Mouse (Mus musculus): ENCODE measurements around the gene Oat. TPM values are rescaled to one million over a fixed set of nuclear protein-coding genes. Genes with fewer than 3 reads are reported as not detected.
A peak's percentile ranks its signal among the peaks of the same experiment; 100 is the strongest.

Gene Oat
- polyA plus RNA-seq, 1 experiment from 2014 or later = 406 TPM

GRCm38 (mm10) chr7:132585695-132586491, 9.7 kb upstream of the Oat start:
- Histone ChIP-seq H3K4me3 (replicated peaks) (no peak overlapping the region), H3K27ac (no peak overlapping the region), H3K27me3 (replicated peaks) (no peaks in the 10 kb centered on the region), H3K4me1 (no peaks in the 10 kb centered on the region), H3K4me2 (no peak overlapping the region), H3K36me3 (no peaks in the 10 kb centered on the region), H3K9ac (no peak overlapping the region), H3K9me3 (no peaks in the 10 kb centered on the region)
- 53% methylated on average over 3 of the region's 3 CpGs for WGBS
- no peak for ATAC-seq (ENCODE audit: insufficient read depth, low FRiP score, low read depth)

GRCm38 (mm10) chr7:132581441-132581840, 5.2 kb upstream of the Oat start:
- no peaks in the 10 kb centered on the region for H3K27me3 ChIP-seq (replicated peaks)
- peaks cover 3% of the 10 kb centered on the region; the same call in 1 of the 2 replicates for H3K4me1 ChIP-seq
- 89% methylated on average over 2 of the region's 2 CpGs for WGBS
- H3K9ac ChIP-seq = no peak overlapping the region
- no peak for ATAC-seq (ENCODE audit: insufficient read depth, low FRiP score, low read depth)
- H3K4me3 ChIP-seq (replicated peaks) = no peak overlapping the region
- H3K36me3 ChIP-seq = no peaks in the 10 kb centered on the region
- no peaks in the 10 kb centered on the region for H3K9me3 ChIP-seq
- no peak overlapping the region for H3K27ac ChIP-seq
- H3K4me2 ChIP-seq = no peak overlapping the region

GRCm38 (mm10) chr7:132580511-132580910, 4.3 kb upstream of the Oat start:
- WGBS = 52% methylated on average over 6 of the region's 6 CpGs
- H3K36me3 ChIP-seq = no peaks in the 10 kb centered on the region
- H3K4me2 ChIP-seq = no peak overlapping the region

GRCm38 (mm10) chr7:132576891-132577290, 693 bp upstream of the Oat start:
- H3K27me3 ChIP-seq (replicated peaks) = no peaks in the 10 kb centered on the region
- peak overlapping the region; percentile 78 for H3K4me2 ChIP-seq
- no peaks in the 10 kb centered on the region for H3K36me3 ChIP-seq
- peak overlapping the region; percentile 70 for H3K4me3 ChIP-seq (replicated peaks)
- peaks cover 15% of the 10 kb centered on the region for H3K4me1 ChIP-seq
- ATAC-seq (ENCODE audit: insufficient read depth, low FRiP score, low read depth) = no peak
- peak overlapping the region; percentile 97 for H3K27ac ChIP-seq
- peak overlapping the region; percentile 22; the same call in 1 of the 2 replicates for H3K9ac ChIP-seq
- WGBS = 49% methylated on average over 4 of the region's 4 CpGs
- H3K9me3 ChIP-seq = no peaks in the 10 kb centered on the region

More at GRCm38 (mm10) chr7:132580511-132580910, 4.3 kb upstream of the Oat start:
- H3K9ac ChIP-seq = no peak overlapping the region
- no peak overlapping the region for H3K27ac ChIP-seq
- H3K9me3 ChIP-seq = no peaks in the 10 kb centered on the region
- H3K4me3 ChIP-seq (replicated peaks) = no peak overlapping the region
- H3K4me1 ChIP-seq = peaks cover 4% of the 10 kb centered on the region; the same call in 1 of the 2 replicates
- H3K27me3 ChIP-seq (replicated peaks) = no peaks in the 10 kb centered on the region
- ATAC-seq (ENCODE audit: insufficient read depth, low FRiP score, low read depth) = no peak

GRCm38 (mm10) chr7:132575623-132576022, 575 bp downstream of the Oat start:
- ATAC-seq (ENCODE audit: insufficient read depth, low FRiP score, low read depth) = peak; percentile 82
- peak overlapping the region; percentile 78 for H3K4me2 ChIP-seq
- H3K27ac ChIP-seq = peak overlapping the region; percentile 97
- H3K4me1 ChIP-seq = peaks cover 18% of the 10 kb centered on the region
- WGBS = under 1% methylated on average over 13 of the region's 13 CpGs
- peak overlapping the region; percentile 70 for H3K4me3 ChIP-seq (replicated peaks)
- H3K9ac ChIP-seq = peak overlapping the region; percentile 70
- no peaks in the 10 kb centered on the region for H3K27me3 ChIP-seq (replicated peaks)
- H3K36me3 ChIP-seq = no peaks in the 10 kb centered on the region
- no peaks in the 10 kb centered on the region for H3K9me3 ChIP-seq

- peak overlapping the region; percentile 12 for H3K4me3 ChIP-seq (replicated peaks)
- H3K27ac ChIP-seq = no peak overlapping the region; the same call in 1 of the 2 replicates
These were observed 1.6 kb downstream of the Oat start for GRCm38 (mm10) chr7:132574646-132575045.

GRCm38 (mm10) chr7:132573205-132573604, 3.0 kb downstream of the Oat start:
- Histone ChIP-seq H3K4me3 (replicated peaks) (no peak overlapping the region), H3K9ac (no peak overlapping the region)

More at GRCm38 (mm10) chr7:132574646-132575045, 1.6 kb downstream of the Oat start:
- Histone ChIP-seq H3K4me2 (peak overlapping the region; percentile 24; the same call in 1 of the 2 replicates), H3K9ac (no peak overlapping the region), H3K4me1 (peaks cover 28% of the 10 kb centered on the region), H3K27me3 (replicated peaks) (no peaks in the 10 kb centered on the region), H3K36me3 (no peaks in the 10 kb centered on the region), H3K9me3 (no peaks in the 10 kb centered on the region)
- ATAC-seq (ENCODE audit: insufficient read depth, low FRiP score, low read depth) = no peak
- WGBS = 46% methylated on average over 5 of the region's 5 CpGs

GRCm38 (mm10) chr7:132572738-132573137, 3.5 kb downstream of the Oat start:
- H3K36me3 ChIP-seq = peaks cover 11% of the 10 kb centered on the region; the same call in 1 of the 2 replicates
- no peak overlapping the region for H3K4me3 ChIP-seq (replicated peaks)
- no peak for ATAC-seq (ENCODE audit: insufficient read depth, low FRiP score, low read depth)
- H3K9me3 ChIP-seq = no peaks in the 10 kb centered on the region
- no peak overlapping the region for H3K4me2 ChIP-seq
- H3K27ac ChIP-seq = no peak overlapping the region
- no peak overlapping the region for H3K9ac ChIP-seq
- H3K4me1 ChIP-seq = peaks cover 30% of the 10 kb centered on the region
- 65% methylated on average over 3 of the region's 3 CpGs for WGBS
- no peaks in the 10 kb centered on the region for H3K27me3 ChIP-seq (replicated peaks)

More at GRCm38 (mm10) chr7:132573205-132573604, 3.0 kb downstream of the Oat start:
- no peaks in the 10 kb centered on the region for H3K9me3 ChIP-seq
- no peak overlapping the region for H3K4me2 ChIP-seq
- 67% methylated on average over 6 of the region's 6 CpGs for WGBS
- peaks cover 11% of the 10 kb centered on the region; the same call in 1 of the 2 replicates for H3K36me3 ChIP-seq
- no peak overlapping the region for H3K27ac ChIP-seq
- ATAC-seq (ENCODE audit: insufficient read depth, low FRiP score, low read depth) = no peak
- no peaks in the 10 kb centered on the region for H3K27me3 ChIP-seq (replicated peaks)
- peaks cover 30% of the 10 kb centered on the region for H3K4me1 ChIP-seq

GRCm38 (mm10) chr7:132571481-132571880, 4.7 kb downstream of the Oat start:
- ATAC-seq (ENCODE audit: insufficient read depth, low FRiP score, low read depth) = no peak
- H3K9ac ChIP-seq = no peak overlapping the region
- H3K4me1 ChIP-seq = peaks cover 28% of the 10 kb centered on the region
- H3K9me3 ChIP-seq = no peaks in the 10 kb centered on the region
- H3K27me3 ChIP-seq (replicated peaks) = no peaks in the 10 kb centered on the region
- H3K27ac ChIP-seq = peak overlapping the region; percentile 21; the same call in 1 of the 2 replicates
- 68% methylated on average over 8 of the region's 8 CpGs for WGBS
- peak overlapping the region; percentile 19; the same call in 1 of the 2 replicates for H3K4me2 ChIP-seq
- H3K36me3 ChIP-seq = peaks cover 11% of the 10 kb centered on the region; the same call in 1 of the 2 replicates
- H3K4me3 ChIP-seq (replicated peaks) = no peak overlapping the region

GRCm38 (mm10) chr7:132570071-132570470, 6.1 kb downstream of the Oat start:
- WGBS = 73% methylated on average over 5 of the region's 5 CpGs
- Histone ChIP-seq H3K36me3 (peaks cover 11% of the 10 kb centered on the region), H3K4me2 (no peak overlapping the region), H3K9me3 (no peaks in the 10 kb centered on the region), H3K9ac (no peak overlapping the region), H3K27ac (no peak overlapping the region), H3K4me1 (peaks cover 23% of the 10 kb centered on the region), H3K4me3 (replicated peaks) (no peak overlapping the region), H3K27me3 (replicated peaks) (no peaks in the 10 kb centered on the region)
- no peak; the same call in 1 of the 2 replicates for ATAC-seq (ENCODE audit: insufficient read depth, low FRiP score, low read depth)

- no peak overlapping the region for H3K27ac ChIP-seq
- H3K9ac ChIP-seq = no peak overlapping the region
- H3K27me3 ChIP-seq (replicated peaks) = no peaks in the 10 kb centered on the region
- H3K4me1 ChIP-seq = peaks cover 20% of the 10 kb centered on the region
- 92% methylated on average over 6 of the region's 6 CpGs for whole genome bisulfite sequencing
- no peaks in the 10 kb centered on the region for H3K9me3 ChIP-seq
- H3K4me2 ChIP-seq = no peak overlapping the region
- no peak for ATAC-seq (ENCODE audit: insufficient read depth, low FRiP score, low read depth)
- H3K4me3 ChIP-seq (replicated peaks) = no peak overlapping the region
- H3K36me3 ChIP-seq = peaks cover 18% of the 10 kb centered on the region
These were observed 7.4 kb downstream of the Oat start for GRCm38 (mm10) chr7:132568817-132569216.

- WGBS = 57% methylated on average over 1 of the region's 1 CpGs
- Histone ChIP-seq H3K4me2 (no peak overlapping the region), H3K36me3 (peaks cover 36% of the 10 kb centered on the region), H3K4me1 (0 out of 2 replicates have a peak, but pooled peaks cover 12% of the 10 kb centered on the region), H3K27me3 (replicated peaks) (no peaks in the 10 kb centered on the region), H3K4me3 (replicated peaks) (no peak overlapping the region), H3K9ac (no peak overlapping the region), H3K9me3 (no peaks in the 10 kb centered on the region), H3K27ac (no peak overlapping the region)
- ATAC-seq (ENCODE audit: insufficient read depth, low FRiP score, low read depth) = no peak
These were observed 10.4 kb downstream of the Oat start for GRCm38 (mm10) chr7:132565831-132566230.

Measured in stomach, embryonic 15.5 days (tissue).